Mouse (Mus musculus) embryonic facial prominence, embryonic 11.5 days (tissue): ENCODE measurements around the gene Id1. TPM values are rescaled to one million over a fixed set of nuclear protein-coding genes. Genes with fewer than 3 reads are reported as not detected.
A peak's percentile ranks its signal among the peaks of the same experiment; 100 is the strongest.

Experiments
- ATAC-seq: fragments of 200-750 bp; cut with Nextera tagmentation; replicated peaks from 2 replicates; pipeline ENCODE4 v1.8.0; 2017; ENCODE audit warnings: low read depth; ENCODE audit not compliant: insufficient number of reproducible peaks, low FRiP score, low TSS enrichment
- DNase-seq: peaks from one replicate; pipeline ENCODE4 v3.0.0-alpha.2; 2015; ENCODE audit warnings: low spot score
- H3K27ac ChIP-seq: fragments of 300-500 bp; sonication (generic); replicated peaks from 2 replicates; pipeline ENCODE4 v1.5.1; 2014; ENCODE audit warnings: mild to moderate bottlenecking, low read depth, low read length, control low read depth
- H3K27me3 ChIP-seq: fragments of 300-500 bp; sonication (generic); 2 replicates; pipeline ENCODE4 v1.6.1; 2014; ENCODE audit warnings: mild to moderate bottlenecking, low read length, moderate library complexity, mixed read lengths; ENCODE audit not compliant: control insufficient read depth, insufficient read depth
- H3K36me3 ChIP-seq: fragments of 300-500 bp; sonication (generic); replicated peaks from 2 replicates; pipeline ENCODE4 v1.6.1; 2014; ENCODE audit warnings: low read depth, mild to moderate bottlenecking, low read length, moderate library complexity, mixed read lengths; ENCODE audit not compliant: control insufficient read depth, insufficient read depth
- H3K4me1 ChIP-seq: fragments of 300-500 bp; sonication (generic); 2 replicates; pipeline ENCODE4 v1.6.1; 2014; ENCODE audit warnings: low read length, mixed read lengths; ENCODE audit not compliant: control insufficient read depth, insufficient read depth
- H3K4me2 ChIP-seq: fragments of 300-500 bp; sonication (generic); 2 replicates; pipeline ENCODE4 v1.6.1; 2014; ENCODE audit warnings: low read depth, mild to moderate bottlenecking, control low read depth, low read length, moderate library complexity
- H3K4me3 ChIP-seq: fragments of 300-500 bp; sonication (generic); 2 replicates; pipeline ENCODE4 v1.5.1; 2014; ENCODE audit warnings: low read depth, low read length, control low read depth
- H3K9ac ChIP-seq: fragments of 300-500 bp; sonication (generic); replicated peaks from 2 replicates; pipeline ENCODE4 v1.6.1; 2014; ENCODE audit warnings: mild to moderate bottlenecking, control low read depth, low read length
- H3K9me3 ChIP-seq: fragments of 300-500 bp; sonication (generic); replicated peaks from 2 replicates; pipeline ENCODE4 v1.6.1; 2016; ENCODE audit warnings: mild to moderate bottlenecking, low read length, inconsistent platforms, mixed read lengths; ENCODE audit not compliant: control insufficient read depth
- WGBS: fragments of 180-500 bp; shearing (Covaris S2); extraction: QIAGEN DNeasy Blood & Tissue Kit; methylation state at CpG from one replicate; pipeline ENCODE4 v1.1.7; 2014; 5-methylcytosine and 5-hydroxymethylcytosine counted together
- polyA plus RNA-seq: library from polyadenylated mRNA; unstranded; fragments of >200 nt; fragmentation: Nextera tagmentation; extraction: Ambion mirVana; gene quantifications from 2 replicates; pipeline ENCODE4 v1.2.1, GENCODE M21; 2014

The Id1 gene
- polyA plus RNA-seq, 1 experiment from 2014 or later, result 179 TPM

- ATAC-seq (no peak), DNase-seq (no peak)
- no peak overlapping the region for H3K9ac ChIP-seq
- no peaks in the 10 kb centered on the region for H3K27me3 ChIP-seq
- no peak overlapping the region for H3K4me3 ChIP-seq
- H3K9me3 ChIP-seq, result no peaks in the 10 kb centered on the region
- H3K36me3 ChIP-seq, result no peaks in the 10 kb centered on the region
- H3K4me1 ChIP-seq, result peaks cover 16% of the 10 kb centered on the region
- H3K4me2 ChIP-seq, result no peak overlapping the region
- no peak overlapping the region for H3K27ac ChIP-seq
- 62% methylated on average over 15 of the region's 15 CpGs for WGBS
Measured at GRCm38 (mm10) chr2:152725178-152725750, 10.8 kb upstream of the Id1 start.

DNA sequence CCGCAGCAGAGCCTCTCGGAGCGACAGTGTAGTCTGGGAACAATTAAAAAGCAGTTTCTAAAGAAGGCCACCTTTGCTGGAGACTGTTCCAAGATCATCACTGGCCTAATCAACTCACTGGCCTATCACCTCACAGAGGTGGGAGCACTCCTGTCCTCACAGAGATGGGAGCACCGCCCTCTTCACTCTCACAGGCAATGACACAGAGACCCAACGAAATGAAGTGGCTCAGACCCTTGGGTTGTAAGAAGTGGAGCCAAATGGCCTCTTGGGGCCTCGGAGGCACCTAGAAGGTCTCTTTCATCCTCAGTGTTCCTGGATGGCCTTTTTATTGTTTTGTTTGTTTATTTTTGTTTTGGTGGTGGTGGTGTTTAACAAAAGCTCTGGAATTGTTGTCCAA is 9.8 kb upstream of the Id1 start:
- H3K4me1 ChIP-seq, result peaks cover 16% of the 10 kb centered on the region
- no peak overlapping the region for H3K27ac ChIP-seq
- no peaks in the 10 kb centered on the region for H3K36me3 ChIP-seq
- H3K4me2 ChIP-seq, result no peak overlapping the region
- 76% methylated on average over 6 of the region's 6 CpGs for WGBS
- no peak overlapping the region for H3K4me3 ChIP-seq
- DNase-seq, result no peak
- no peak for ATAC-seq
- H3K27me3 ChIP-seq, result no peaks in the 10 kb centered on the region
- no peaks in the 10 kb centered on the region for H3K9me3 ChIP-seq
- H3K9ac ChIP-seq, result no peak overlapping the region

DNA sequence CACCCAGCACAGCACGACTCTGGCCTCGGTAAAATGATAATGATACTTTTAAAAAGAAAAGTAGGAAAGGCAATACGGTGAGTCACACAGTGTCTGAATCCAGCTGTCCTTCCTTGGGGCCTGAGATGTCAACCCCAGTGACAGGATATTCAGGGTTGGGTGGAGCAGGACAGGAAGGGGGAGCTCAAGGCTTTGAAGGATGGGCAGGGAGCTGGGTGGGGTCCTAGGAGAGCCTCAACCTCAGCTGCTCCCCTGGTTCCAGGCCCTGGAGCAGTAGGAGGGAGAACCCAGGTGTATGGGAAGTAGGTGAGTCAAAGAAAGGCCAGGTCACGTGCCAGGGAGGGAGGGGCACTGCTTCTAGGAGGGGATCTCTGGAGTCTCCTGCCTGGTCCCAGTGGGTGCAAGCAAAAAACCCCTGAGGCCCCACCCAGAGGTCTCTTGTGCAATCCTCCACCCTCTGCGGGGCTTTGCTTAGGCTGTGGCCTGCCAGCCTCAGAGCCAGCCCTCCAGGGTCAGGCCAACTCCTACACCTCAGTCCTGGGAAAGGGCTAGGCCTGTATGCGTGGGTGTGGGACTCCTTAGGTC is 9.2 kb upstream of the Id1 start:
- no peaks in the 10 kb centered on the region for H3K36me3 ChIP-seq
- H3K27ac ChIP-seq, result no peak overlapping the region
- 69% methylated on average over 5 of the region's 6 CpGs for WGBS
- H3K27me3 ChIP-seq, result no peaks in the 10 kb centered on the region
- no peak for DNase-seq
- H3K4me1 ChIP-seq, result peaks cover 16% of the 10 kb centered on the region
- no peak for ATAC-seq
- H3K4me2 ChIP-seq, result no peak overlapping the region
- H3K9ac ChIP-seq, result no peak overlapping the region
- no peak overlapping the region for H3K4me3 ChIP-seq
- no peaks in the 10 kb centered on the region for H3K9me3 ChIP-seq

- H3K4me1 ChIP-seq, result peaks cover 16% of the 10 kb centered on the region
- no peaks in the 10 kb centered on the region for H3K9me3 ChIP-seq
- no peaks in the 10 kb centered on the region for H3K36me3 ChIP-seq
- H3K27ac ChIP-seq, result peak overlapping the region; percentile 54
- no peak overlapping the region for H3K4me2 ChIP-seq
- H3K27me3 ChIP-seq, result no peaks in the 10 kb centered on the region
- no peak for ATAC-seq
- no peak overlapping the region for H3K4me3 ChIP-seq
- DNase-seq, result no peak
- WGBS, result 81% methylated on average over 14 of the region's 14 CpGs
- no peak overlapping the region for H3K9ac ChIP-seq
Measured at GRCm38 (mm10) chr2:152727795-152728510, 8.1 kb upstream of the Id1 start.

- no peak for DNase-seq
- H3K4me3 ChIP-seq, result no peak overlapping the region
- H3K36me3 ChIP-seq, result no peaks in the 10 kb centered on the region
- H3K27me3 ChIP-seq, result no peaks in the 10 kb centered on the region
- WGBS, result 74% methylated on average over 7 of the region's 7 CpGs
- H3K27ac ChIP-seq, result no peak overlapping the region
- H3K9ac ChIP-seq, result no peak overlapping the region
- no peak overlapping the region for H3K4me2 ChIP-seq
- ATAC-seq, result no peak
- no peaks in the 10 kb centered on the region for H3K9me3 ChIP-seq
- peaks cover 16% of the 10 kb centered on the region for H3K4me1 ChIP-seq
Measured at GRCm38 (mm10) chr2:152728594-152728993, 7.5 kb upstream of the Id1 start.

- Histone ChIP-seq H3K4me3 (no peak overlapping the region), H3K4me2 (no peak overlapping the region; the same call in 1 of the 2 replicates), H3K4me1 (peaks cover 11% of the 10 kb centered on the region), H3K27me3 (no peaks in the 10 kb centered on the region), H3K36me3 (no peaks in the 10 kb centered on the region), H3K27ac (peak overlapping the region; percentile 77), H3K9me3 (no peaks in the 10 kb centered on the region), H3K9ac (peak overlapping the region; percentile 7)
- 24% methylated on average over 8 of the region's 8 CpGs for WGBS
- DNase-seq (no peak), ATAC-seq (no peak)
Measured at GRCm38 (mm10) chr2:152729013-152729635, 6.9 kb upstream of the Id1 start.

DNA sequence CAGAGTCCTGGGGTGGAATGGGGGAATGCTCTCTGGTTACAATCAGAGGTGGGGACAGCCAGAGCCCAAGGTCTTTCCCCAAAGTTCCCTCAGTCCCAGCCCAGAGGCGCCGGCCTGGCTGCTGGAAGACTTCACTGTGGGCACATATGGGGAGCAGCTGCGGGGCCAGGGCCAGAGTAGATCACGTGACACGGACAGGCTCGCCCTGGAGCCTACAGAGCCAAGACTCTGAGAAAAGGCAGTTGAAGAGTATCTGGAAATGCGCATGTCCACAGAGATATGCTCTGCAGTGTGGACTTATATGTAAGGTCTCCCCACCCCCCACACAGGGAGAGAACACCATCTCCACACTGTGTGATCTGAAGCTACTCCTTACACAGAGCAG is 6.4 kb upstream of the Id1 start:
- no peaks in the 10 kb centered on the region for H3K27me3 ChIP-seq
- ATAC-seq (peak; percentile 86), DNase-seq (peak; percentile 90)
- H3K9me3 ChIP-seq, result no peaks in the 10 kb centered on the region
- peaks cover 13% of the 10 kb centered on the region for H3K4me1 ChIP-seq
- H3K36me3 ChIP-seq, result no peaks in the 10 kb centered on the region
- H3K4me2 ChIP-seq, result no peak overlapping the region; the same call in 1 of the 2 replicates
- H3K9ac ChIP-seq, result peak overlapping the region; percentile 7; the same call in 1 of the 2 replicates
- H3K4me3 ChIP-seq, result no peak overlapping the region
- peak overlapping the region; percentile 77 for H3K27ac ChIP-seq
- WGBS, result 16% methylated on average over 7 of the region's 7 CpGs

- 84% methylated on average over 2 of the region's 2 CpGs for WGBS
Measured at GRCm38 (mm10) chr2:152733201-152733600, 2.9 kb upstream of the Id1 start.

More at GRCm38 (mm10) chr2:152733201-152733600, 2.9 kb upstream of the Id1 start:
- Histone ChIP-seq H3K4me2 (no peak overlapping the region), H3K27ac (no peak overlapping the region), H3K36me3 (no peaks in the 10 kb centered on the region), H3K27me3 (no peaks in the 10 kb centered on the region), H3K4me1 (peaks cover 16% of the 10 kb centered on the region), H3K9me3 (no peaks in the 10 kb centered on the region), H3K9ac (no peak overlapping the region), H3K4me3 (no peak overlapping the region)
- DNase-seq, result no peak
- ATAC-seq, result no peak
